16 mouse cellular contexts compared by ENCODE assay signal in genomic region chr12:85631196-85631595, GRCm38 (mm10). TPM values are rescaled to one million over a fixed set of nuclear protein-coding genes. Genes with fewer than 3 reads are reported as not detected.
DNase-seq lines count a peak whose midpoint lies in the region; ATAC-seq and TF ChIP-seq lines count a peak whose summit lies in the region.
"Had no signal": no experiment of that assay in that cellular context is flagged by ENCODE, and none has a peak within 500 bp of the region (broad histone marks: within the 10 kb centered on the region; RNA-seq: fewer than 3 reads in every experiment).

No protein-coding gene starts in this region.

- no peak overlapping the region for H3K9ac ChIP-seq in kidney, embryonic 14.5 days (ENCODE audit: low read depth, low read length)
- no peak overlapping the region for H3K9ac ChIP-seq in lung, postnatal 0 days (replicated peaks; ENCODE audit: low read depth)
- H3K9ac ChIP-seq: forebrain, postnatal 0 days; heart, embryonic 13.5 days; neural tube, embryonic 13.5 days had no signal

- no peak overlapping the region for H3K27ac ChIP-seq in kidney, embryonic 14.5 days (ENCODE audit: low read depth, low read length)
- H3K27ac ChIP-seq in bone marrow, adult 2 months (ENCODE audit: control insufficient read depth, insufficient read depth, low read depth, low read length, poor library complexity), result peak overlapping the region; percentile 14; the same call in 1 of the 2 replicates
- no peak overlapping the region; the same call in 1 of the 2 replicates for H3K27ac ChIP-seq in cerebellum, adult 2 months (ENCODE audit: insufficient read depth, low read length)
- no peak overlapping the region for H3K27ac ChIP-seq in lung, postnatal 0 days (ENCODE audit: low read length)
- no peak overlapping the region for H3K27ac ChIP-seq in hindbrain, embryonic 10.5 days
- H3K27ac ChIP-seq: embryonic facial prominence, embryonic 10.5 days; heart, embryonic 13.5 days; neural tube, embryonic 13.5 days had no signal

- no peaks in the 10 kb centered on the region for H3K36me3 ChIP-seq in kidney, embryonic 14.5 days (ENCODE audit: control insufficient read depth, insufficient read depth, low read length)
- peaks cover 27% of the 10 kb centered on the region for H3K36me3 ChIP-seq in lung, postnatal 0 days (ENCODE audit: insufficient read depth, low read length)
- H3K36me3 ChIP-seq in hindbrain, embryonic 10.5 days, result peaks cover 16% of the 10 kb centered on the region; the same call in 1 of the 2 replicates

- no peaks in the 10 kb centered on the region for H3K27me3 ChIP-seq in kidney, embryonic 14.5 days (ENCODE audit: control insufficient read depth, insufficient read depth, low read length)
- no peaks in the 10 kb centered on the region for H3K27me3 ChIP-seq in cerebellum, adult 2 months (ENCODE audit: control insufficient read depth, insufficient read depth, low read length)
- H3K27me3 ChIP-seq in lung, postnatal 0 days (replicated peaks; ENCODE audit: insufficient read depth, low read length), result no peaks in the 10 kb centered on the region
- H3K27me3 ChIP-seq in hindbrain, embryonic 10.5 days (ENCODE audit: insufficient read depth, poor library complexity, severe bottlenecking), result no peaks in the 10 kb centered on the region
- H3K27me3 ChIP-seq: heart, embryonic 13.5 days; neural tube, embryonic 13.5 days had no signal

- peaks cover 1% of the 10 kb centered on the region; the same call in 1 of the 2 replicates for H3K4me1 ChIP-seq in kidney, embryonic 14.5 days (ENCODE audit: control insufficient read depth, insufficient read depth, low read length)
- peaks cover 12% of the 10 kb centered on the region for H3K4me1 ChIP-seq in bone marrow, adult 2 months (ENCODE audit: control insufficient read depth, insufficient read depth, low read length)
- H3K4me1 ChIP-seq in cerebellum, adult 2 months (ENCODE audit: control insufficient read depth, insufficient read depth, low read length), result peaks cover 34% of the 10 kb centered on the region
- H3K4me1 ChIP-seq in lung, postnatal 0 days (ENCODE audit: insufficient read depth, low read depth, low read length), result 0 out of 2 replicates have a peak, but pooled peaks cover 4% of the 10 kb centered on the region
- peaks cover 7% of the 10 kb centered on the region for H3K4me1 ChIP-seq in hindbrain, embryonic 10.5 days (replicated peaks)

- peak; percentile 59 for DNase-seq in kidney, adult 18-20 months
- peak; percentile 56 to 58 for DNase-seq in cerebellum, adult 2 months
- peak; percentile 58 for DNase-seq in lung, postnatal 0 days (ENCODE audit: low spot score)
- no peak for DNase-seq in heart, adult 11 months
- no peak for DNase-seq in T-cell, adult 2 months (ENCODE audit: low spot score)
- DNase-seq in hindbrain, embryonic 10.5 days (ENCODE audit: low spot score), result no peak
- DNase-seq: forebrain, postnatal 0 days; thymus, postnatal 36 days had no signal

- no peaks in the 10 kb centered on the region for H3K9me3 ChIP-seq in kidney, embryonic 14.5 days (ENCODE audit: control insufficient read depth, low read length)
- no peaks in the 10 kb centered on the region for H3K9me3 ChIP-seq in lung, postnatal 0 days (ENCODE audit: low read length)
- H3K9me3 ChIP-seq in hindbrain, embryonic 10.5 days, result no peaks in the 10 kb centered on the region
- H3K9me3 ChIP-seq: embryonic facial prominence, embryonic 10.5 days; heart, embryonic 13.5 days; megakaryocyte, embryonic 14.5 days; neural tube, embryonic 13.5 days had no signal

- no peak overlapping the region for H3K4me3 ChIP-seq in kidney, embryonic 14.5 days (ENCODE audit: low read length)
- H3K4me3 ChIP-seq in bone marrow, adult 2 months (replicated peaks; ENCODE audit: control insufficient read depth, low read depth, low read length), result no peak overlapping the region
- no peak overlapping the region for H3K4me3 ChIP-seq in cerebellum, adult 2 months (replicated peaks; ENCODE audit: insufficient read depth, low read depth, low read length)
- H3K4me3 ChIP-seq in lung, postnatal 0 days (ENCODE audit: low read depth, low read length), result no peak overlapping the region
- no peak overlapping the region for H3K4me3 ChIP-seq in hindbrain, embryonic 10.5 days
- H3K4me3 ChIP-seq: embryonic facial prominence, embryonic 10.5 days; erythroblast, embryonic 14.5 days; heart, embryonic 13.5 days; megakaryocyte, embryonic 14.5 days; neural tube, embryonic 13.5 days had no signal

- no peak for TF ChIP-seq CTCF in bone marrow, adult 2 months (IDR thresholded peaks at IDR 0.05; ENCODE audit: control insufficient read depth, insufficient read depth, low read length)
- no peak for TF ChIP-seq CTCF in cerebellum, adult 2 months (IDR thresholded peaks at IDR 0.05; ENCODE audit: borderline replicate concordance, insufficient read depth, low read depth, low read length)
- no peak for TF ChIP-seq CTCF in lung, postnatal 0 days (IDR thresholded peaks at IDR 0.05)

- no peak for TF ChIP-seq POLR2A in bone marrow, adult 2 months (IDR thresholded peaks at IDR 0.05; ENCODE audit: borderline replicate concordance, control insufficient read depth, low read depth, low read length)
- no peak for TF ChIP-seq POLR2A in cerebellum, adult 2 months (IDR thresholded peaks at IDR 0.05; ENCODE audit: borderline replicate concordance, insufficient read depth, low read length)

- TF ChIP-seq EP300 in lung, postnatal 0 days (IDR thresholded peaks at IDR 0.05), result no peak

- no peak overlapping the region for H3K4me2 ChIP-seq in kidney, embryonic 14.5 days (replicated peaks; ENCODE audit: low read depth, low read length)
- no peak overlapping the region for H3K4me2 ChIP-seq in lung, postnatal 0 days (replicated peaks; ENCODE audit: low read depth, low read length)
- H3K4me2 ChIP-seq: heart, embryonic 13.5 days; neural tube, embryonic 13.5 days had no signal

- ATAC-seq in kidney, embryonic 14.5 days (ENCODE audit: low FRiP score, low TSS enrichment), result no peak; the same call in 1 of the 2 replicates
- peak; percentile 39 for ATAC-seq in lung, postnatal 0 days
- ATAC-seq: CD4-positive, CD25-positive, alpha-beta regulatory T cell, adult 4 months; forebrain, postnatal 0 days had no signal

- WGBS in kidney, embryonic 14.5 days, result 69% methylated on average over 4 of the region's 4 CpGs
- 62% methylated on average over 4 of the region's 4 CpGs for WGBS in bone marrow, adult 2 months
- WGBS in cerebellum, adult 2 months, result 7% methylated on average over 4 of the region's 4 CpGs
- 71% methylated on average over 4 of the region's 4 CpGs for WGBS in lung, postnatal 0 days
- 72% methylated on average over 4 of the region's 4 CpGs for WGBS in hindbrain, embryonic 10.5 days

RNA-seq across cellular contexts. Expression of gene Jdp2, which starts 32.4 kb away (rescaled TPM):
- polyA plus RNA-seq in kidney, embryonic 14.5 days (2014; fragmentation: Nextera tagmentation; extraction: Ambion mirVana), result 0.49 and 0.66 TPM in 2 replicates
- polyA plus RNA-seq in bone marrow, adult 2 months (2011; ENCODE audit: insufficient read depth, insufficient read length, low replicate concordance, missing spikeins), result 10.0 and 21.2 TPM in 2 replicates
- polyA plus RNA-seq in cerebellum, adult 2 months (2012; rRNA removed), result 27.5 and 28.7 TPM in 2 replicates
- polyA plus RNA-seq in lung, postnatal 0 days (2015; fragmentation: Nextera tagmentation; extraction: Ambion mirVana), result 1.2 and 1.4 TPM in 2 replicates
- polyA plus RNA-seq in hindbrain, embryonic 10.5 days (2016; fragmentation: Nextera tagmentation; extraction: Ambion mirVana), result 0.25 TPM in 1 of 2 replicates, not detected in the other

RNA-seq across cellular contexts. Expression of gene Batf, which starts 55.3 kb away (rescaled TPM):
- polyA plus RNA-seq in kidney, embryonic 14.5 days (2014; fragmentation: Nextera tagmentation; extraction: Ambion mirVana), result 2.7 and 2.9 TPM in 2 replicates
- 4.1 and 11.7 TPM in 2 replicates for polyA plus RNA-seq in bone marrow, adult 2 months (2011; ENCODE audit: insufficient read depth, insufficient read length, low replicate concordance, missing spikeins)
- polyA plus RNA-seq in cerebellum, adult 2 months (2012; rRNA removed), result 0.30 and 0.38 TPM in 2 replicates
- polyA plus RNA-seq in lung, postnatal 0 days (2015; fragmentation: Nextera tagmentation; extraction: Ambion mirVana), result 27.9 and 28.6 TPM in 2 replicates
- polyA plus RNA-seq in hindbrain, embryonic 10.5 days (2016; fragmentation: Nextera tagmentation; extraction: Ambion mirVana), result 2.2 and 2.5 TPM in 2 replicates

Comparison
In these comparisons a context has a peak if more than half of its experiments do, and no peak if none do; other contexts are left out.
1. DNase-seq: peak in kidney, adult 18-20 months (single experiment), cerebellum, adult 2 months (2 of 2) and lung, postnatal 0 days (single experiment); none in heart, adult 11 months (single experiment), T-cell, adult 2 months (single experiment) and hindbrain, embryonic 10.5 days (single experiment).